Mouse (Mus musculus): ENCODE measurements around the gene Tdpoz1.
"Not testable (repeated sequence)": the region's sequence is repeated elsewhere in the genome, so short reads cannot be mapped to it uniquely, and the experiment has no call there.

Tdpoz1 gene

DNA sequence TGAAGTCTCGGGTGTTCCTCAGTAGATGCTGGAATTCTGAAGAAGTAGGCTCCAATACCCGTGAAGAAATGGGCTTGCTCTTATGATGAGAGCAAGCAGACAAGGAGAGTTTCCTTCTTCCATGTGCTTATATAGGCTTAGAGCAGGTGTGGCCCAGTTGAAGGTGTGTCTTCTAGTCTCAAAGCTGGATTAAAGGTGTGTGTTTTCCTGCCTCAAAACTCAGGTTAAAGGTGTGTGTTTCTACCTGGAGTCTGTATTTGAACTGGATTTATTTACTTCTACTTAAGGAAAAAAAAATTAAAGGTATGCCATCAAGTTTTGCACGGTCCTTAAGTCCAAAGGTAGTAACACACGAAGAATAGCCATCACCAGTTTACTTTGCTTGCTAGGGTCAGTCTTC is at the start of gene Tdpoz1:
Gene Tdpoz1 (minus strand): TSS at position 101 of the 400 bp plus-strand sequence.
- DNase-seq (ENCODE audit: low read depth, low spot score), result not testable (repeated sequence)

- not testable (repeated sequence) for DNase-seq (ENCODE audit: low read depth, low spot score)
These were observed 33.0 kb upstream of the Tdpoz1 start for GRCm38 (mm10) chr3:93708969-93709637.

- not testable (repeated sequence) for DNase-seq (ENCODE audit: low read depth, low spot score)
These were observed 16.9 kb upstream of the Tdpoz1 start, which contains the start of gene Gm37596 for GRCm38 (mm10) chr3:93692970-93693369. TSS of gene Gm37596 (minus strand) at chr3:93693070.

GRCm38 (mm10) chr3:93670805-93671503 is 5.2 kb downstream of the Tdpoz1 start:
- DNase-seq (ENCODE audit: low read depth, low spot score), result not testable (repeated sequence)

DNA sequence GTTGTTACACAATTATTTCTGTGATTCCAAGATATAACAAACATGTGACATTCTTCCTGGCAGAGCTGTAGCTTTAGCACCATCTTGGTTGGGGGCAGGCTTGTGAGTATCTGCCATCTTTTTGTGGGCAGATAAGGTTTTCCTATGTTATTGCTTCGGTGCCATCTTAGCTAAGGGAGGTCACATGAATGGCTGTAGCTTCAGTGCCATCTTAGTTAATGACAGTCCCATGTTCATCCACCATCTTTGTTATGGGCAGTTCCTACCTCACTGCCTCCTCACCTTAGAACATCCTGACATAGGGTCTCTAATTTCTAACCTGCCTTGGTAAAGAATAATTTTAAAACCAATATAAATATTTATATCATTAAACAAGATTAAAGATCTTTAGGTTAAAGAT is 21.9 kb downstream of the Tdpoz1 start:
- no peak for DNase-seq (ENCODE audit: low read depth, low spot score)

DNA sequence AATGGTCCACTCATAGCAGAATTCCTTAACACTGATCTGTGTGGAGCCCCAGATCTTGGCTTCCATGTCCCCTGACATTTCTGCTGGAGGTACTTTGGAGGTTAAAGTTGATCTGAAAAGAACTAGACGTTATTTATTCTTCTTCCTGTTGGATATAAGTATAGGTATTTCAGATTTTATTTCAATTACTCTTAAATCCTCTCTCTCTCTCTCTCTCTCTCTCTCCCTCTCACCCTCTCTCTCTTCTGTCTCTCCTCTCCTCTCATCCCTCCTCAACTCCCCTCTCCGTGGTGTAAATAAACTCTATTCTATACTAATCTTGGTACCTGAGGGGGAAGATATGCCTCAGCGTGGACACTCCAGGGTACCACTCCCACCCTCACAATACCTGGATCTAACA is 23.5 kb downstream of the Tdpoz1 start, which contains the start of gene Tdpoz2:
Gene Tdpoz2 (minus strand): TSS at position 101 of the 400 bp plus-strand sequence.
- DNase-seq (ENCODE audit: low read depth, low spot score), result no peak

DNA sequence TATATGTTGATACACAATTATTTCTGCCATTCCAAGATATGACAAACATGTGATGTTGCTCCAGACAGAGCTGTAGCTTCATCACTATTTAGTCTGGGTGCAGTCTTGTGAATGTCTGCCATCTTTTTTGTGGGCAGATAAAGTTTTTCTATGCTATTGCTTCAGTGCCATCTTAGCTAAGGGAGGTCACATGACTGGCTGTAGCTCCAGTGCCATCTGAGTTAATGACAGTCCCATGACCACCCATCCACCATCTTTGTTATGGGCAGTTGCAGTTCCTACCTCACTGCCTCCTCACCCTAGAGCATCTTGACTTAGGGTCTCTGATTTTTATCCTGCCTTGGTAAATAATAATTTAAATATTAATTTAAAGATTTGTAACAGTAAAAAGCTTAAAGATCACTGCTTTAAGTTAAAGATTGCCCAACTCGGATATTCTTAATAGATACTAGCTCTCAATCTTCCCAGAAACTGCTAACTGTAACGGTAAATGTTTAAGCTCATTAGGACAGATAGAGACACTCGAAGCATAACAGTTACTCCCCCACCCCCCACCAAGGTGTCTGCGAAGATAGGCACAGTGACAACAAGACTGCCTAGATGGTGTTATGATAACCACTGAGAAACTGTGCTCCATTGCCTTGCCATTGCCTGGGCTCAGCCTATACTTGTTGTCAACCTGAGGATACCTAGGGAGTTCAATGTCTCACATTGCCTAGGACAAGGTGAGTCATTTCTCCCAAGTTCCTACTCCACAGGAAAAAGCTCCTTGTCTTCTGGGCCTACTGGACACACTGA is 45.0 kb downstream of the Tdpoz1 start:
- DNase-seq (ENCODE audit: low read depth, low spot score), result not testable (repeated sequence)
